Mouse (Mus musculus) lung, embryonic 14.5 days (tissue): Measurements from ENCODE around the gene Atl3. TPM values are rescaled to one million over a fixed set of nuclear protein-coding genes. Genes with fewer than 3 reads are reported as not detected.

Source experiments
- ATAC-seq: fragments of 200-750 bp; cut with Nextera tagmentation; 2 replicates; pipeline ENCODE4 v1.8.0; 2017; ENCODE audit warnings: mild to moderate bottlenecking, moderate TSS enrichment, moderate library complexity; ENCODE audit not compliant: insufficient read depth
- DNase-seq: peaks from one replicate; pipeline ENCODE4 v3.0.0-alpha.2; 2015
- H3K27ac ChIP-seq: fragments of 300-500 bp; sonication (generic); 2 replicates; pipeline ENCODE4 v1.5.1; 2014; ENCODE audit warnings: low read depth, mild to moderate bottlenecking, moderate library complexity
- H3K27me3 ChIP-seq: fragments of 300-500 bp; sonication (generic); 2 replicates; pipeline ENCODE4 v1.6.1; 2014; ENCODE audit warnings: low read length, control low read depth; ENCODE audit not compliant: insufficient read depth
- H3K36me3 ChIP-seq: fragments of 300-500 bp; sonication (generic); 2 replicates; pipeline ENCODE4 v1.6.1; 2014; ENCODE audit warnings: control low read depth; ENCODE audit not compliant: insufficient read depth
- H3K4me1 ChIP-seq: fragments of 300-500 bp; sonication (generic); 2 replicates; pipeline ENCODE4 v1.6.1; 2014; ENCODE audit warnings: antibody characterized with exemption, control low read depth; ENCODE audit not compliant: insufficient read depth
- H3K4me2 ChIP-seq: fragments of 300-500 bp; sonication (generic); 2 replicates; pipeline ENCODE4 v1.6.1; 2014; ENCODE audit warnings: mild to moderate bottlenecking
- H3K4me3 ChIP-seq: fragments of 300-500 bp; sonication (generic); 2 replicates; pipeline ENCODE4 v1.5.1; 2014; ENCODE audit warnings: low read depth, low read length
- H3K9ac ChIP-seq: fragments of 300-500 bp; sonication (generic); 2 replicates; pipeline ENCODE4 v1.6.1; 2014
- H3K9me3 ChIP-seq: fragments of 300-500 bp; sonication (generic); 2 replicates; pipeline ENCODE4 v1.6.1; 2016; ENCODE audit warnings: low read depth, low read length, control low read depth
- CTCF ChIP-seq: IDR thresholded peaks from 2 replicates; pipeline ENCODE4 v1.5.1; 2016; ENCODE audit warnings: antibody characterized with exemption, low read depth
- WGBS: fragments of 180-500 bp; shearing (Covaris S2); extraction: QIAGEN DNeasy Blood & Tissue Kit; methylation state at CpG from one replicate; pipeline ENCODE4 v1.1.7; 2014; 5-methylcytosine and 5-hydroxymethylcytosine counted together
- polyA plus RNA-seq: library from polyadenylated mRNA; unstranded; fragments of >200 nt; fragmentation: Nextera tagmentation; extraction: Ambion mirVana; gene quantifications from 2 replicates; pipeline ENCODE4 v1.2.1, GENCODE M21; 2014

The Atl3 gene
- polyA plus RNA-seq, 1 experiment from 2014 or later: 20.8 TPM

GRCm38 (mm10) chr19:7585764-7586163 is 91.9 kb downstream of the Atl3 start:
- no peaks in the 10 kb centered on the region for H3K27me3 ChIP-seq
- no peak overlapping the region for H3K4me2 ChIP-seq
- no peak for ATAC-seq
- H3K9ac ChIP-seq: no peak overlapping the region
- H3K9me3 ChIP-seq: no peaks in the 10 kb centered on the region
- H3K4me3 ChIP-seq: no peak overlapping the region
- no peak for DNase-seq
- H3K4me1 ChIP-seq: no peaks in the 10 kb centered on the region
- no peak for TF ChIP-seq CTCF
- H3K36me3 ChIP-seq: no peaks in the 10 kb centered on the region
- WGBS: 91% methylated on average over 6 of the region's 6 CpGs
- no peak overlapping the region for H3K27ac ChIP-seq

Other genes with a start within 250 kb of the Atl3 start
- 6.0 and 7.9 TPM in 2 replicates for gene Rcor2, start 226.7 kb upstream of the Atl3 start, polyA plus RNA-seq
- 49.2 and 57.8 TPM in 2 replicates for gene Mark2, start 152.2 kb upstream of the Atl3 start, polyA plus RNA-seq
- 18.6 and 26.8 TPM in 2 replicates for gene Spindoc, start 111.0 kb upstream of the Atl3 start, polyA plus RNA-seq
- gene 2700081O15Rik, start 76.4 kb upstream of the Atl3 start, polyA plus RNA-seq: 8.6 and 9.5 TPM in 2 replicates
- gene Rtn3, start 10.8 kb upstream of the Atl3 start, polyA plus RNA-seq: 107 and 112 TPM in 2 replicates
- 10.4 and 12.5 TPM in 2 replicates for gene Pla2g16, start 63.4 kb downstream of the Atl3 start, polyA plus RNA-seq
- 1.5 TPM in 2 replicates for gene Lgals12, start 113.2 kb downstream of the Atl3 start, polyA plus RNA-seq
- gene Hrasls5, start 118.5 kb downstream of the Atl3 start, polyA plus RNA-seq: not detected in 2 replicates
- 0.21 TPM in 1 of 2 replicates, not detected in the other for gene Slc22a19, start 217.3 kb downstream of the Atl3 start, polyA plus RNA-seq